Mouse (Mus musculus): ENCODE data around the gene Eml6. TPM values are rescaled to one million over a fixed set of nuclear protein-coding genes. Genes with fewer than 3 reads are reported as not detected.
"Not testable (repeated sequence)": the region's sequence is repeated elsewhere in the genome, so short reads cannot be mapped to it uniquely, and the experiment has no call there.

Eml6 gene
- polyA plus RNA-seq, 1 experiment = 0.19 TPM

GRCm38 (mm10) chr11:29762768-29763167 is 263.1 kb downstream of the Eml6 start:
- Histone ChIP-seq H3ac (ENCODE audit: control insufficient read depth, insufficient read length, low read depth) (no peak overlapping the region), H3K36me3 (ENCODE audit: control insufficient read depth, insufficient read depth) (no peaks in the 10 kb centered on the region), H3K27me3 (ENCODE audit: control insufficient read depth, insufficient read depth, insufficient read length) (no peaks in the 10 kb centered on the region), H3K79me2 (ENCODE audit: control insufficient read depth, insufficient read depth) (no peaks in the 10 kb centered on the region), H3K79me3 (ENCODE audit: low read depth) (no peaks in the 10 kb centered on the region), H3K4me3 (ENCODE audit: insufficient read depth, poor library complexity, severe bottlenecking) (no peak overlapping the region)
- no peak for TF ChIP-seq MYOD1 (IDR thresholded peaks at IDR 0.05; ENCODE audit: control insufficient read depth, insufficient read length, low read depth)
- TF ChIP-seq CEBPB (IDR thresholded peaks at IDR 0.05; ENCODE audit: low read depth) = no peak
- TF ChIP-seq MAX (IDR thresholded peaks at IDR 0.05) = no peak
- TF ChIP-seq MYOG (IDR thresholded peaks at IDR 0.05; ENCODE audit: control insufficient read depth, extremely low read depth, insufficient read length) = no peak
- no peak for TF ChIP-seq USF1 (IDR thresholded peaks at IDR 0.05; ENCODE audit: low read depth)
- no peak for TF ChIP-seq FOSL1 (IDR thresholded peaks at IDR 0.05; ENCODE audit: insufficient read depth, low read length, poor library complexity, severe bottlenecking)
- TF ChIP-seq CTCF (IDR thresholded peaks at IDR 0.05; ENCODE audit: control insufficient read depth, insufficient read depth, insufficient read length) = no peak

- H3K79me3 ChIP-seq (ENCODE audit: low read depth) = no peaks in the 10 kb centered on the region
- no peaks in the 10 kb centered on the region for H3K79me2 ChIP-seq (ENCODE audit: control insufficient read depth, insufficient read depth)
- no peak overlapping the region for H3K4me3 ChIP-seq (ENCODE audit: insufficient read depth, poor library complexity, severe bottlenecking)
- H3K27me3 ChIP-seq (ENCODE audit: control insufficient read depth, insufficient read depth, insufficient read length) = no peaks in the 10 kb centered on the region
- H3ac ChIP-seq (ENCODE audit: control insufficient read depth, insufficient read length, low read depth) = no peak overlapping the region
- no peaks in the 10 kb centered on the region for H3K36me3 ChIP-seq (ENCODE audit: control insufficient read depth, insufficient read depth)
- TF ChIP-seq USF1 (IDR thresholded peaks at IDR 0.05; ENCODE audit: low read depth) = no peak
- no peak for TF ChIP-seq MYOD1 (IDR thresholded peaks at IDR 0.05; ENCODE audit: control insufficient read depth, insufficient read length, low read depth)
- no peak for TF ChIP-seq CEBPB (IDR thresholded peaks at IDR 0.05; ENCODE audit: low read depth)
- no peak for TF ChIP-seq CTCF (IDR thresholded peaks at IDR 0.05; ENCODE audit: control insufficient read depth, insufficient read depth, insufficient read length)
- TF ChIP-seq MAX (IDR thresholded peaks at IDR 0.05) = no peak
- no peak for TF ChIP-seq MYOG (IDR thresholded peaks at IDR 0.05; ENCODE audit: control insufficient read depth, extremely low read depth, insufficient read length)
- no peak for TF ChIP-seq FOSL1 (IDR thresholded peaks at IDR 0.05; ENCODE audit: insufficient read depth, low read length, poor library complexity, severe bottlenecking)
Measured at GRCm38 (mm10) chr11:29761387-29761786, 264.4 kb downstream of the Eml6 start.

- H3K79me3 ChIP-seq (ENCODE audit: low read depth) = no peaks in the 10 kb centered on the region
- H3K27me3 ChIP-seq (ENCODE audit: control insufficient read depth, insufficient read depth, insufficient read length) = no peaks in the 10 kb centered on the region
- H3ac ChIP-seq (ENCODE audit: control insufficient read depth, insufficient read length, low read depth) = no peak overlapping the region
- no peak for TF ChIP-seq MAX (IDR thresholded peaks at IDR 0.05)
- TF ChIP-seq MYOD1 (IDR thresholded peaks at IDR 0.05; ENCODE audit: control insufficient read depth, insufficient read length, low read depth) = no peak
- no peak for TF ChIP-seq CTCF (IDR thresholded peaks at IDR 0.05; ENCODE audit: control insufficient read depth, insufficient read depth, insufficient read length)
- TF ChIP-seq CEBPB (IDR thresholded peaks at IDR 0.05; ENCODE audit: low read depth) = no peak
- no peak for TF ChIP-seq FOSL1 (IDR thresholded peaks at IDR 0.05; ENCODE audit: insufficient read depth, low read length, poor library complexity, severe bottlenecking)
- TF ChIP-seq MYOG (IDR thresholded peaks at IDR 0.05; ENCODE audit: control insufficient read depth, extremely low read depth, insufficient read length) = no peak
- TF ChIP-seq USF1 (IDR thresholded peaks at IDR 0.05; ENCODE audit: low read depth) = no peak
- H3K79me2 ChIP-seq (ENCODE audit: control insufficient read depth, insufficient read depth) = no peaks in the 10 kb centered on the region
- no peaks in the 10 kb centered on the region for H3K36me3 ChIP-seq (ENCODE audit: control insufficient read depth, insufficient read depth)
- H3K4me3 ChIP-seq (ENCODE audit: insufficient read depth, poor library complexity, severe bottlenecking) = no peak overlapping the region
Measured at GRCm38 (mm10) chr11:29758617-29759016, 267.2 kb downstream of the Eml6 start.

DNA sequence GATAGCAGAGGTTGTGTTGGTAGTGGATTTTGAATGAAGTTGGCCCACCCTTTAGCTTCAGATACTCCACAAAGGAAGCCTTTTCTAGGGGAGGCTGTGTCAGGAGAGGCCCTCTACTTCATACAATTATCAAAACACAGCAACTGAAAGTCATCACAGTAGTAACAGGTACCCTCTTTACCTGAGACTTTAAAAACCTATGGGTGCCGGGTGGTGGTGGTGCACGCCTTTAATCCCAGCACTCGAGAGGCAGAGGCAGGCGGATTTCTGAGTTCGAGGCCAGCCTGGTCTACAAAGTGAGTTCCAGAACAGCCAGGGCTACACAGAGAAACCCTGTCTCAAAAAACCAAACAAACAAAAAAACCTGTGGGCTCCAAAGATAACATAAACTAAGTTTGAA is 269.8 kb downstream of the Eml6 start:
- H3K79me3 ChIP-seq (ENCODE audit: low read depth); H3K4me3 ChIP-seq (ENCODE audit: insufficient read depth, poor library complexity, severe bottlenecking); H3K27me3 ChIP-seq (ENCODE audit: control insufficient read depth, insufficient read depth, insufficient read length); H3K79me2 ChIP-seq (ENCODE audit: control insufficient read depth, insufficient read depth); H3K36me3 ChIP-seq (ENCODE audit: control insufficient read depth, insufficient read depth); H3ac ChIP-seq (ENCODE audit: control insufficient read depth, insufficient read length, low read depth): not testable (repeated sequence)

DNA sequence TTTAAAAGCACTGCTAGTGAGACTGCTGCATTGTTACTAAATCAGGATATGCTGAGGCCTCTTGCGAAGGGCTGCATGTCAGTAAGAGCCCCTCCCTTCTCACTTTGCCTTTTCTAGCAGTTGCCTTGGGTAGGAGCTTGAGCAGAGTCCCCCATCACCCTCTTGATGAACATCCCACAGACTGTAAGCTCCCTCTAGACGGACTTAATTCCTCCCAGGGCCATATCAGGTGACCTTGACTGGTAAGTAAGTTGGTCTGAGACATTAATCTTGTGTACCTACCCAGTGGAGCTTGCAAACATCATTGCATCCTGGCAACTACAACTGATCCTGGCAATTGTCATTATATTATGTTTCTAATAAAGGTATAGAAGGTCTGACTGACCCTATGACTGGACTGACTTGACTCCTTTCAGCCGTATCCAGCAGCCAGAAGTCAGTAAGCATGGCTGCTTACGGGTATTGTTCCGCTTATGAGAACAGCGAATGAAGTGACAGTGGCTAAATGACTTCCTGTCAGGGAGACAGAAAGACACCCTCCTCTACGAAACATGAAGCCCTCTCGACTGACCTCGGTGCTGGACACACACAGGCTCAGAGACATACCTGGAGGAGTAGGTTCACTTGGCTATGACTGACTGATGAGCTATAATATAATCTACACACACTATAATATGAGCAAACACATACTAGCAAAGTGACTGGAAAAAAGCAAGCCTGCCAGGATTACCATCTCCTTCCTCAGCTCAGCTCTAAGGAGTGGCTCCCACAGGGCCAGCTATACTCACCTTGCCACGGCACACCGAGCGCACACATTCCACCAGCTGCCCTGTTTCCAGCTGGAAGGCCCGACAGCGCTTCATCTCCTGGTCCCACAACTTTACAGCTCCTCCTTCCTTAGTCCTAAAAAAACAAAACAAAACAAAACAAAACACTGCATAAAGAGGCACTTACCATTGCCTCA is 273.9 kb downstream of the Eml6 start:
- H3K27me3 ChIP-seq (ENCODE audit: control insufficient read depth, insufficient read depth, insufficient read length) = no peaks in the 10 kb centered on the region

More for the DNA sequence above, 273.9 kb downstream of the Eml6 start:
- Histone ChIP-seq H3ac (ENCODE audit: control insufficient read depth, insufficient read length, low read depth) (no peak overlapping the region), H3K79me3 (ENCODE audit: low read depth) (no peaks in the 10 kb centered on the region), H3K36me3 (ENCODE audit: control insufficient read depth, insufficient read depth) (peaks cover 16% of the 10 kb centered on the region), H3K79me2 (ENCODE audit: control insufficient read depth, insufficient read depth) (no peaks in the 10 kb centered on the region), H3K4me3 (ENCODE audit: insufficient read depth, poor library complexity, severe bottlenecking) (no peak overlapping the region)
- TF ChIP-seq MYOG (IDR thresholded peaks at IDR 0.05; ENCODE audit: control insufficient read depth, extremely low read depth, insufficient read length) (no peak), MYOD1 (IDR thresholded peaks at IDR 0.05; ENCODE audit: control insufficient read depth, insufficient read length, low read depth) (no peak), CTCF (IDR thresholded peaks at IDR 0.05; ENCODE audit: control insufficient read depth, insufficient read depth, insufficient read length) (no peak), CEBPB (IDR thresholded peaks at IDR 0.05; ENCODE audit: low read depth) (no peak), USF1 (IDR thresholded peaks at IDR 0.05; ENCODE audit: low read depth) (no peak), FOSL1 (IDR thresholded peaks at IDR 0.05; ENCODE audit: insufficient read depth, low read length, poor library complexity, severe bottlenecking) (no peak), MAX (IDR thresholded peaks at IDR 0.05) (no peak)
